Mouse (Mus musculus) liver, adult 2 months (tissue): ENCODE measurements around the gene Tmem63c. TPM values are rescaled to one million over a fixed set of nuclear protein-coding genes. Genes with fewer than 3 reads are reported as not detected.

Source experiments
- DNase-seq: peaks from one replicate; pipeline ENCODE4 v3.0.0-alpha.2; 2011; ENCODE audit warnings: low read depth, low spot score; ENCODE audit errors: extremely low read depth
- H3K27ac ChIP-seq: fragments of 200-500 bp; replicated peaks from 2 replicates; pipeline ENCODE4 v1.5.1; 2012; ENCODE audit warnings: low read depth, mild to moderate bottlenecking, control low read depth, inconsistent platforms, low read length; ENCODE audit not compliant: insufficient read depth
- H3K27me3 ChIP-seq: fragments of 200-500 bp; 2 replicates; pipeline ENCODE4 v1.6.1; 2012; ENCODE audit warnings: mild to moderate bottlenecking, moderate library complexity, low read length, inconsistent platforms; ENCODE audit not compliant: control insufficient read depth, insufficient read depth
- H3K36me3 ChIP-seq: fragments of 200-500 bp; 2 replicates; pipeline ENCODE4 v1.6.1; 2012; ENCODE audit warnings: low read length, inconsistent platforms; ENCODE audit not compliant: control insufficient read depth, insufficient read depth
- H3K4me1 ChIP-seq: fragments of 200-500 bp; 2 replicates; pipeline ENCODE4 v1.6.1; 2011; ENCODE audit warnings: low read length; ENCODE audit not compliant: control insufficient read depth, insufficient read depth
- H3K4me3 ChIP-seq: fragments of 200-500 bp; 2 replicates; pipeline ENCODE4 v1.5.1; 2011; ENCODE audit warnings: low read depth, mild to moderate bottlenecking, control low read depth, low read length, moderate library complexity; ENCODE audit not compliant: insufficient read depth
- H3K79me2 ChIP-seq: fragments of 200-500 bp; 2 replicates; pipeline ENCODE4 v1.6.1; 2012; ENCODE audit warnings: inconsistent platforms, mild to moderate bottlenecking, low read length, moderate library complexity; ENCODE audit not compliant: control insufficient read depth, insufficient read depth
- H3K9ac ChIP-seq: fragments of 200-500 bp; 2 replicates; pipeline ENCODE4 v1.6.1; 2012; ENCODE audit warnings: low read depth, mild to moderate bottlenecking, control low read depth, inconsistent platforms, low read length
- CTCF ChIP-seq: fragments of 200-500 bp; IDR thresholded peaks from 2 replicates; pipeline ENCODE4 v1.5.1; 2011; ENCODE audit warnings: low read depth, low read length, control low read depth
- POLR2A ChIP-seq: fragments of 200-500 bp; IDR thresholded peaks from 2 replicates; pipeline ENCODE4 v1.6.1; 2011; ENCODE audit warnings: low read length, control low read depth; ENCODE audit not compliant: insufficient read depth; ENCODE audit errors: extremely low read depth
- WGBS: fragments of 180-500 bp; shearing (Covaris S2); methylation state at CpG from one replicate; pipeline ENCODE4 v1.1.7; 2018; 5-methylcytosine and 5-hydroxymethylcytosine counted together
- polyA plus RNA-seq: library from polyadenylated mRNA; depleted of rRNA; stranded (reverse); fragments of >200 nt; gene quantifications from 2 replicates; pipeline ENCODE4 v1.2.3, GENCODE M21; 2012; rRNA removed
- total RNA-seq: library from RNA; depleted of rRNA; stranded (reverse); fragments of >200 nt; gene quantifications from 2 replicates; pipeline ENCODE4 v1.2.3, GENCODE M21; 2014; rRNA removed

Tmem63c gene
- total and polyA plus RNA-seq, 2 experiments, result not detected

DNA sequence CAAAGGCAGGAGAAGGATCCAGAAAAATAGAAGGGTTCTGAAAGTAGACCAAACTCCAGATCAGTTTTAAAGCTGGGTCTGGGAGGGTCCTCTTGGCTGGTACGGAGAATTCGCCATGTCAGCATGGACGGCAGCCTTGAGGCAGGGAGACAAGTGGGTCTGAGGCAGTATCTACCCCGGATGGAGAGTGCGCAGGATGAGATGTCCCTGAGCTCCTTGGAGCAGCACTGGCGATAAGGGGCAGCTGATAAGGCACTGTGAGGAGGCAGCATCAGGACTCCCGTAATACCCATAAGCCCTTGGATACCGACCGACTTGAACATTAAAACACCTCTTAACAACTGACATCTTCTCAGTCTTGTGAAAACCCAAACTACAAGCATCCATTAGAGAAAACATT, 111.6 kb downstream of the Tmem63c start:
- Histone ChIP-seq H3K36me3 (peaks cover 10% of the 10 kb centered on the region; the same call in 1 of the 2 replicates), H3K27ac (no peak overlapping the region), H3K79me2 (no peaks in the 10 kb centered on the region), H3K9ac (no peak overlapping the region), H3K4me1 (no peaks in the 10 kb centered on the region), H3K4me3 (no peak overlapping the region), H3K27me3 (no peaks in the 10 kb centered on the region)
- 86% methylated on average over 9 of the region's 9 CpGs for WGBS
- DNase-seq, result no peak
- TF ChIP-seq CTCF (no peak), POLR2A (no peak)

DNA sequence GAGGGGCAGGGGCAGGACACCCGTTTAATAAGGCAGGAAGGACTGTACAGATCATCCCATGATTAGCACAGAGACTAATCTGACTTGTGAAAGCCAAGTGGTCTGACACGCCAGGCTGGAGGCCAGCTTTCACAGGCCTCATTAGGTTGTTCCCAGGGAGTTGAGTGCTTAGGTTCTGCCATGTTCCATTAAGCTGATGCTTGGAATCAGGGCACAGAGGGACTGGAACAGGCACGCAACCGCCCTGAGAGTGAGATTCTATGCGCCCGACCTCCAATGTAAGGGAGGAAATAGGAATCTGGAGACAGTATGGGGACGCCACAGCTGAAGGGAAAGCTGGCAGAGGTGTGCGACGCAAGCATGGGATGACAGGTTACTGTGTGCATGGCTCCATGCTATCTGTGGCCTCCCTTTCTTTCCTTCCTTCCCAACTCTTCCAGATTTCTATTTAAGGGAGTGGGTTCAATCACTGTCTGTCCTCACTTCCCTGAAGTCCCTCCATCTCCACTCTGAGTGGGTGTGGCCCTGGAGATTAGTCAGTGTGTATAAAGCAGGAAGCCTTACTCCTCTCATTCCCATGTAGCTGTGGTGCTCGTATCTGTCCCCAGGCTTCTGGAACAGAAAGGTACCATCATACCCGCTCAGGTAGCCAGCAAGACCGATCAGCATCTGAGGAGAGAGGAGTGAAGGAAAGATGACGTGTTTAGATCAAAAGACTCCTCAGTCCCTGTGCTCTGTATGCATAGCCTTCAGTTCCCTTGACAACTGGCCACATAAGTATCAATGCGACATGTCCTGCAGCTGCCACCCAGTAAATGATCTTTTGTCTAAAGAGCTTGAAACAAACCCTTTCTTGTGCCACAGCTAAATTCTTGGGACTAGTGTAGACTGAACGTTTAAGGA, 116.5 kb downstream of the Tmem63c start:
- no peak overlapping the region for H3K9ac ChIP-seq
- TF ChIP-seq POLR2A (no peak), CTCF (no peak)
- H3K79me2 ChIP-seq, result peaks cover 3% of the 10 kb centered on the region; the same call in 1 of the 2 replicates
- H3K4me3 ChIP-seq, result no peak overlapping the region
- DNase-seq, result no peak
- no peak overlapping the region for H3K27ac ChIP-seq
- WGBS, result 94% methylated on average over 15 of the region's 15 CpGs
- peaks cover 12% of the 10 kb centered on the region; the same call in 1 of the 2 replicates for H3K36me3 ChIP-seq
- H3K4me1 ChIP-seq, result peaks cover 2% of the 10 kb centered on the region; the same call in 1 of the 2 replicates
- H3K27me3 ChIP-seq, result no peaks in the 10 kb centered on the region

DNA sequence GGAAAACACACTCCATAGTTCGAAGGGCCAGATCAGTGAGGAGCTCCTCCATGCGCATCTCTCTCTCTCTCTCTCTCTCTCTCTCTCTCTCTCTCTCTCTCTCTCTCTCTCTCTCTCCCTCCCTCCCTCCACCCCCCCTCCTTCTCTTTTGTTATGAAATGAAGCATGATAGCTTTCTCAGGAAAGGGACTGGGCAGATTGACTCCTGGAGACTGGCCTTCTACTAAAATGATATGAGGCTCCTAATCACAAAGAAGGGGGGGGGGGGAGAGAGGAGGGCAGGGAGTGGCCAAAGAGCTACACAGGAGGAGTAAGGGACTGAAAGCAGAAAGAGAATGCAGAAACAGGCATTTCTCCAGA, 117.2 kb downstream of the Tmem63c start:
- TF ChIP-seq POLR2A (no peak), CTCF (no peak)
- H3K27ac ChIP-seq, result no peak overlapping the region
- no peak for DNase-seq
- peaks cover 2% of the 10 kb centered on the region; the same call in 1 of the 2 replicates for H3K4me1 ChIP-seq
- H3K4me3 ChIP-seq, result no peak overlapping the region
- H3K27me3 ChIP-seq, result no peaks in the 10 kb centered on the region
- H3K9ac ChIP-seq, result no peak overlapping the region
- WGBS, result 93% methylated on average over 2 of the region's 2 CpGs
- peaks cover 3% of the 10 kb centered on the region; the same call in 1 of the 2 replicates for H3K79me2 ChIP-seq
- H3K36me3 ChIP-seq, result peaks cover 12% of the 10 kb centered on the region; the same call in 1 of the 2 replicates

DNA sequence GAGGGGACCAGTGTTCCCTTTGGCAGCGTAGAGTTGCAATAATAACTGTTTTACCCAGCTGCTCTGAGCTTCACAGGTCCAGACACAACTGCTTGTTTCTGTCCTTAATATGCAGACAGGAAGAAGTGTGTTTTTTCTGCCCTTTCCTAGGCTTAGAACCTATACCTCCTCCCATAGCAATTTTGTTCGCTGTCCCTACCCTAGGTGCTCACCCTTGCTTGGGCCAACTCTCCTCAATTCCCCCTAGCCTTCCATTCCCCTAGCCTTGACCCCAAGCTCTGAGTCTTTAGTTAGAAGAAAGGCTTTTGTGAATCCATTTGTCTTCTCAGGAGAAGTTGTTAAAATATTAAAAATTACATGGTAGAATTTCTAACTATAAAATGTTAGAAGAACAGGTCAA, 117.6 kb downstream of the Tmem63c start:
- no peak for DNase-seq
- no peak overlapping the region for H3K4me3 ChIP-seq
- no peak overlapping the region for H3K9ac ChIP-seq
- H3K4me1 ChIP-seq, result peaks cover 2% of the 10 kb centered on the region; the same call in 1 of the 2 replicates
- H3K27me3 ChIP-seq, result no peaks in the 10 kb centered on the region
- TF ChIP-seq POLR2A (no peak), CTCF (no peak)
- no peak overlapping the region for H3K27ac ChIP-seq
- H3K36me3 ChIP-seq, result peaks cover 12% of the 10 kb centered on the region; the same call in 1 of the 2 replicates
- 100% methylated on average over 2 of the region's 2 CpGs for WGBS
- peaks cover 3% of the 10 kb centered on the region; the same call in 1 of the 2 replicates for H3K79me2 ChIP-seq

Other genes with a start within 250 kb of the Tmem63c start
- 6.8 and 9.3 TPM in 2 replicates for gene Irf2bpl, start 136.5 kb upstream of the Tmem63c start, total RNA-seq
- 10.5 and 10.8 TPM in 2 replicates for gene Irf2bpl, start 136.5 kb upstream of the Tmem63c start, polyA plus RNA-seq
- gene Cipc, start 74.3 kb upstream of the Tmem63c start, total RNA-seq, result 15.7 and 26.4 TPM in 2 replicates
- 28.4 and 36.0 TPM in 2 replicates for gene Cipc, start 74.3 kb upstream of the Tmem63c start, polyA plus RNA-seq
- gene Zdhhc22, start 30.9 kb upstream of the Tmem63c start, total RNA-seq, result not detected in 2 replicates
- gene Zdhhc22, start 30.9 kb upstream of the Tmem63c start, polyA plus RNA-seq, result not detected in 2 replicates
- 0.13 and 0.18 TPM in 2 replicates for gene Ngb, start 81.2 kb downstream of the Tmem63c start, total RNA-seq
- gene Ngb, start 81.2 kb downstream of the Tmem63c start, polyA plus RNA-seq, result 0.19 and 0.23 TPM in 2 replicates
- 915 and 1,082 TPM in 2 replicates for gene Gstz1, start 125.8 kb downstream of the Tmem63c start, total RNA-seq
- 816 and 942 TPM in 2 replicates for gene Gstz1, start 125.8 kb downstream of the Tmem63c start, polyA plus RNA-seq
- 11.6 and 16.2 TPM in 2 replicates for gene Pomt2, start 126.6 kb downstream of the Tmem63c start, total RNA-seq
- 13.0 and 14.7 TPM in 2 replicates for gene Pomt2, start 126.6 kb downstream of the Tmem63c start, polyA plus RNA-seq
- not detected in 2 replicates for gene Samd15, start 178.4 kb downstream of the Tmem63c start, total RNA-seq
- gene Samd15, start 178.4 kb downstream of the Tmem63c start, polyA plus RNA-seq, result not detected in 2 replicates
- 1.5 and 1.6 TPM in 2 replicates for gene Tmed8, start 179.1 kb downstream of the Tmem63c start, total RNA-seq
- 0.71 and 0.77 TPM in 2 replicates for gene Tmed8, start 179.1 kb downstream of the Tmem63c start, polyA plus RNA-seq
- gene Noxred1, start 217.4 kb downstream of the Tmem63c start, total RNA-seq, result 0.34 TPM in 1 of 2 replicates, not detected in the other
- 0.21 and 0.23 TPM in 2 replicates for gene Noxred1, start 217.4 kb downstream of the Tmem63c start, polyA plus RNA-seq
- 17.4 and 17.5 TPM in 2 replicates for gene Vipas39, start 244.9 kb downstream of the Tmem63c start, total RNA-seq
- gene Vipas39, start 244.9 kb downstream of the Tmem63c start, polyA plus RNA-seq, result 9.2 and 13.3 TPM in 2 replicates
- 88.0 and 92.9 TPM in 2 replicates for gene Ahsa1, start 245.1 kb downstream of the Tmem63c start, total RNA-seq
- gene Ahsa1, start 245.1 kb downstream of the Tmem63c start, polyA plus RNA-seq, result 67.4 and 76.9 TPM in 2 replicates